Mouse (Mus musculus) limb, embryonic 11.5 days (tissue): Measurements from ENCODE around the gene Nlrp10. TPM values are rescaled to one million over a fixed set of nuclear protein-coding genes. Genes with fewer than 3 reads are reported as not detected.

Source experiments
- ATAC-seq: fragments of 200-750 bp; cut with Nextera tagmentation; 2 replicates; pipeline ENCODE4 v1.8.0; 2017; ENCODE audit warnings: low read depth; ENCODE audit not compliant: insufficient number of reproducible peaks, low FRiP score, low TSS enrichment
- DNase-seq: peaks from one replicate; pipeline ENCODE4 v3.0.0-alpha.2; 2015; ENCODE audit warnings: low spot score
- H3K27ac ChIP-seq: fragments of 300-500 bp; sonication (generic); replicated peaks from 2 replicates; pipeline ENCODE4 v1.5.1; 2014; ENCODE audit warnings: low read depth, mild to moderate bottlenecking, low read length
- H3K27me3 ChIP-seq: fragments of 300-500 bp; sonication (generic); 2 replicates; pipeline ENCODE4 v1.6.1; 2014; ENCODE audit warnings: mild to moderate bottlenecking, low read length, mixed read lengths; ENCODE audit not compliant: control insufficient read depth, insufficient read depth
- H3K36me3 ChIP-seq: fragments of 300-500 bp; sonication (generic); 2 replicates; pipeline ENCODE4 v1.6.1; 2014; ENCODE audit warnings: mild to moderate bottlenecking, low read length, moderate library complexity, mixed read lengths; ENCODE audit not compliant: control insufficient read depth, insufficient read depth
- H3K4me1 ChIP-seq: fragments of 300-500 bp; sonication (generic); 2 replicates; pipeline ENCODE4 v1.6.1; 2014; ENCODE audit warnings: low read length, mixed read lengths; ENCODE audit not compliant: control insufficient read depth, insufficient read depth
- H3K4me2 ChIP-seq: fragments of 300-500 bp; sonication (generic); 2 replicates; pipeline ENCODE4 v1.6.1; 2014; ENCODE audit warnings: low read depth, mild to moderate bottlenecking, moderate library complexity; ENCODE audit not compliant: severe bottlenecking
- H3K4me3 ChIP-seq: fragments of 300-500 bp; sonication (generic); 2 replicates; pipeline ENCODE4 v1.5.1; 2014; ENCODE audit warnings: low read depth, low read length
- H3K9ac ChIP-seq: fragments of 300-500 bp; sonication (generic); 2 replicates; pipeline ENCODE4 v1.6.1; 2014; ENCODE audit warnings: mild to moderate bottlenecking, low read length
- H3K9me3 ChIP-seq: fragments of 300-500 bp; sonication (generic); 2 replicates; pipeline ENCODE4 v1.6.1; 2016; ENCODE audit warnings: low read length; ENCODE audit not compliant: control insufficient read depth
- WGBS: fragments of 180-500 bp; shearing (Covaris S2); extraction: QIAGEN DNeasy Blood & Tissue Kit; methylation state at CpG from one replicate; pipeline ENCODE4 v1.1.7; 2014; 5-methylcytosine and 5-hydroxymethylcytosine counted together
- polyA plus RNA-seq: library from polyadenylated mRNA; unstranded; fragments of >200 nt; fragmentation: Nextera tagmentation; extraction: Ambion mirVana; gene quantifications from 2 replicates; pipeline ENCODE4 v1.2.1, GENCODE M21; 2014

Nlrp10 gene
- polyA plus RNA-seq, 1 experiment from 2014 or later, result 0.71 TPM

- ATAC-seq (peak; percentile 95), DNase-seq (peak; percentile 95)
- Histone ChIP-seq H3K4me2 (peak within 1 kb of the TSS; percentile 80), H3K9ac (peak within 1 kb of the TSS; percentile 98), H3K4me1 (peaks cover 6% of the 10 kb centered on the region), H3K4me3 (peak within 1 kb of the TSS; percentile 91), H3K27me3 (no peaks in the 10 kb centered on the region), H3K36me3 (peaks cover 10% of the 10 kb centered on the region), H3K9me3 (no peaks in the 10 kb centered on the region), H3K27ac (peak within 1 kb of the TSS; percentile 70; the same call in 1 of the 2 replicates)
- WGBS, result 2% methylated on average over 47 of the region's 50 CpGs
Observed at GRCm38 (mm10) chr7:108933794-108934731, 4.1 kb upstream of the Nlrp10 start, which contains the start of gene Eif3f. Gene Eif3f (plus strand): TSS chr7:108934417.

GRCm38 (mm10) chr7:108928280-108929188, 1.4 kb downstream of the Nlrp10 start:
- no peaks in the 10 kb centered on the region for H3K36me3 ChIP-seq
- ATAC-seq (no peak), DNase-seq (no peak)
- no peaks in the 10 kb centered on the region for H3K9me3 ChIP-seq
- no peaks in the 10 kb centered on the region for H3K4me1 ChIP-seq
- no peaks in the 10 kb centered on the region for H3K27me3 ChIP-seq
- no peak overlapping the region for H3K4me3 ChIP-seq
- 79% methylated on average over 11 of the region's 11 CpGs for WGBS
- no peak overlapping the region for H3K4me2 ChIP-seq
- no peak overlapping the region for H3K9ac ChIP-seq
- H3K27ac ChIP-seq, result no peak overlapping the region

- Histone ChIP-seq H3K4me2 (no peak overlapping the region), H3K27ac (no peak overlapping the region), H3K9me3 (no peaks in the 10 kb centered on the region), H3K4me3 (no peak overlapping the region), H3K9ac (no peak overlapping the region), H3K36me3 (no peaks in the 10 kb centered on the region), H3K4me1 (no peaks in the 10 kb centered on the region), H3K27me3 (no peaks in the 10 kb centered on the region)
- ATAC-seq (no peak), DNase-seq (no peak)
- WGBS, result 72% methylated on average over 4 of the region's 4 CpGs
Observed at GRCm38 (mm10) chr7:108927043-108927442, 2.9 kb downstream of the Nlrp10 start.

DNA sequence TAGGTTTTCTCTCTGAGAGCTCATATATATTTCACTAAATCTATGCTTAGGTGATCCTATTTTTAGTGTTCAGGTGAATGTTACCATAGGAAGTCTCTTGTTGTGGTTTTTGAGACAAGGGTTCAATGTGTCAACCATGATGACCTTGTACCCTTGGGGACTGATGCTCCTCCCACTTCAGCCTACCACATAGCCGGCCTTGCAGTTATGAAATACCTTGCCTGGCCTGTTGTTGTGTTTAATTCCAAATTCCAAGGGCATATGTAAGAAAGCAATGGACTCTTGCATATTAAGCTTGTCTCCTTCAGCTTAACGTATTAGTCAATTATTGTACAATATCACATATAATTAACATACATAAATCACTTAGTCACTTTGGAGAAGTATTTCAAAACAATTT, 26.0 kb downstream of the Nlrp10 start:
- H3K4me3 ChIP-seq, result no peak overlapping the region
- ATAC-seq (no peak), DNase-seq (no peak)
- H3K27ac ChIP-seq, result no peak overlapping the region
- H3K36me3 ChIP-seq, result no peaks in the 10 kb centered on the region
- no peak overlapping the region for H3K9ac ChIP-seq
- H3K9me3 ChIP-seq, result no peaks in the 10 kb centered on the region
- WGBS, result 73% methylated on average over 2 of the region's 2 CpGs
- no peak overlapping the region for H3K4me2 ChIP-seq
- no peaks in the 10 kb centered on the region for H3K4me1 ChIP-seq
- H3K27me3 ChIP-seq, result no peaks in the 10 kb centered on the region

- no peak for ATAC-seq
- H3K4me1 ChIP-seq, result no peaks in the 10 kb centered on the region
- no peak within 1 kb of the TSS for H3K4me3 ChIP-seq
- H3K27me3 ChIP-seq, result no peaks in the 10 kb centered on the region
- H3K36me3 ChIP-seq, result no peaks in the 10 kb centered on the region
- no peak for DNase-seq
- no peak within 1 kb of the TSS for H3K9ac ChIP-seq
- no peak within 1 kb of the TSS for H3K4me2 ChIP-seq
- 88% methylated on average over 5 of the region's 5 CpGs for WGBS
- no peak within 1 kb of the TSS for H3K27ac ChIP-seq
- no peaks in the 10 kb centered on the region for H3K9me3 ChIP-seq
Observed at GRCm38 (mm10) chr7:108894320-108894719, 35.7 kb downstream of the Nlrp10 start, which contains the start of gene Olfr519. Gene Olfr519 (minus strand): TSS chr7:108894420.

GRCm38 (mm10) chr7:108884906-108885305, 45.1 kb downstream of the Nlrp10 start, which contains the start of gene Olfr518:
Gene Olfr518 (minus strand): TSS chr7:108885006.
- Histone ChIP-seq H3K9me3 (no peaks in the 10 kb centered on the region), H3K4me3 (no peak within 1 kb of the TSS), H3K36me3 (no peaks in the 10 kb centered on the region), H3K27me3 (no peaks in the 10 kb centered on the region), H3K4me2 (no peak within 1 kb of the TSS), H3K9ac (no peak within 1 kb of the TSS), H3K27ac (no peak within 1 kb of the TSS), H3K4me1 (no peaks in the 10 kb centered on the region)
- no peak for ATAC-seq
- 86% methylated on average over 4 of the region's 4 CpGs for WGBS
- DNase-seq, result no peak

GRCm38 (mm10) chr7:108872279-108872678, 57.7 kb downstream of the Nlrp10 start, which contains the start of gene Olfr517:
Gene Olfr517 (minus strand): TSS chr7:108872379.
- DNase-seq (no peak), ATAC-seq (no peak)
- H3K27me3 ChIP-seq, result no peaks in the 10 kb centered on the region
- no peaks in the 10 kb centered on the region for H3K4me1 ChIP-seq
- no peaks in the 10 kb centered on the region for H3K9me3 ChIP-seq
- H3K9ac ChIP-seq, result no peak within 1 kb of the TSS
- no peak within 1 kb of the TSS for H3K4me2 ChIP-seq
- 72% methylated on average over 2 of the region's 2 CpGs for WGBS
- H3K27ac ChIP-seq, result no peak within 1 kb of the TSS
- no peaks in the 10 kb centered on the region for H3K36me3 ChIP-seq
- H3K4me3 ChIP-seq, result no peak within 1 kb of the TSS
